Mouse (Mus musculus) cerebral cortex, adult 2 months (tissue): ENCODE data around the gene Uqcc2.

ENCODE experiments used
- WGBS: fragments of 180-500 bp; shearing (Covaris S2); methylation state at CpG from one replicate; pipeline ENCODE4 v1.1.7; 2018; 5-methylcytosine and 5-hydroxymethylcytosine counted together

Uqcc2 gene

GRCm38 (mm10) chr17:27154881-27155280 lies 21.2 kb upstream of the Uqcc2 start:
- WGBS, result 88% methylated on average over 6 of the region's 6 CpGs

GRCm38 (mm10) chr17:27154256-27154655 lies 20.5 kb upstream of the Uqcc2 start:
- WGBS, result 63% methylated on average over 14 of the region's 14 CpGs

DNA sequence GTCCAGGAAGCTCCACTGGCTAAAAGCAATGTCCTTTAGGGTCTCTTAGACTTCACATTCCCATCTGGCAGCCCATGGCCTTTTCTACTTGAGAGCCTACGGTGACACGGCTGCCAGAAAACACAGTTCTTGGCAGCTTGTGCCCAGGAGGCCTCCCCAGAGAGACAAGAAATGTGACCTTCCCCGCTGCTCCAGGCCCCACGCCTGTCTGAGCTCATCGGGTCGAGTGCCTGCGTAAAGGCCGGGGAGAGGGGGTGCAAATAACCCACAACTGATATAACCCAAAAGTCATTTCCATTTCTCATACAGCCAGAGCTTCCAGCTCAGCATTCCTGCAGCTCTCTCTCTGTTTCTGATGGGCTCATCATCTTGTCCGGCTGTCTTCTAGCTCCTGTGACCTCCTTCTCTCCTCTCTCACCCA lies 20.1 kb upstream of the Uqcc2 start:
- 74% methylated on average over 9 of the region's 9 CpGs for WGBS

GRCm38 (mm10) chr17:27152976-27153723 lies 19.4 kb upstream of the Uqcc2 start:
- 69% methylated on average over 8 of the region's 8 CpGs for WGBS

DNA sequence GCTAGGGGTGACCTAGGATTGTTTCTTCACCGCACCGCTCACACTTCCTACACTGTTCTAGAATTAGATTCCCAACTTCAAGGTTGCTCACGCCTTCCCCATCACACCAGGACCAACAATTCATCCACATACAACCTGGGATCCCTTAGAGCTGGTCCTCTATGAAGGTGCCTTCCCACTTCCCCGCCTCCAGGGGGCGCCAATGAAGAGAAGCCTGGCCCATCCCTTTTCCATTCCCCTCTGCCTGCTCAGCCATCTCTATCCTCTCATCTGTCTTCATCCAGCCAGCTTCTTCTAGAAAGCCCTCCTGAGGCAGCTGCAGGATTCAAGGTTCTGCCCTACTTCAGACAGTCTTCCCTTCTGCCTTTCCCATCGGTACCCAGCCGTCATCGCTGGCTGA lies 17.7 kb upstream of the Uqcc2 start:
- WGBS, result 69% methylated on average over 8 of the region's 8 CpGs

DNA sequence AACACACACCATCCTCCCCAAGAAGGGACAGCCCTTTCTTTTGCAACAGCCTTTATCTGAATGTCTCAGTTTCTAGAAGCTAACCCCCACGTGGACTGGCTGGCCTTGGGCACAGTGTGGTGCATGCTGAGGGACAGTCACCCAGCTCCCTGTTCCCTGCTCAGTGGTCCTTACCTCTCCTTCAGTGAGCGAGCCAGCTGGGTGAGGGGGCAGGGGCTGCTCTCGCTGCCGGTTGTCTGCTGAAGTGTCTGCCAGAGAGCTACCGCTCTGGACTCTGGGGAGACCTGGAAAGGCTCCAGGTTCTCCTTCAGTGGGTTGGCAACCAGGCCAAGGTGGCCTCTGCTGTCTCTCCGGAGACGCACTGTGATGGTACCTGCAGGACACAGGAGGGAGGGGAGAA lies 17.2 kb upstream of the Uqcc2 start:
- WGBS, result 47% methylated on average over 7 of the region's 7 CpGs

GRCm38 (mm10) chr17:27146323-27146923 lies 12.7 kb upstream of the Uqcc2 start:
- 27% methylated on average over 8 of the region's 8 CpGs for WGBS

DNA sequence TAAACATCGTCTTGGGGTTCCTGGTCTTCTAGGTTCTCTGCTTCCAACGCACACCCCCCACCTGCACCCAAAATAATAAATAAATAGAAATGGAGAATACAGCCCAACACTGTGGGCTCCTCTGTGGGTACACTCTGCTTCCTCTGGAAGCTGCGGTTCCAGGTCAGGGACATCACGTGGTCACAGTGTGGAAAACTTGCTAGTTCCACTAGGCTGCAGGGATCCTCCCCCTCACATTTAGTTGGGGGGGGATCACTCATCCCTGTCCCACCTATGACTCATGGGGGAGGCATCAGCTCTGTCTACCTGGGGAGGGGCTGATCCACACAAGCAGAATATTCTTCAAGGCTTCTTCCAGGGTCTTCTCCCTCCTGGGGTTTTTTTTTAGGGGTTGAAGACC lies 10.4 kb upstream of the Uqcc2 start:
- WGBS, result 68% methylated on average over 4 of the region's 4 CpGs

GRCm38 (mm10) chr17:27141971-27142450 lies 8.3 kb upstream of the Uqcc2 start:
- 37% methylated on average over 10 of the region's 10 CpGs for WGBS

GRCm38 (mm10) chr17:27140262-27140661 lies 6.5 kb upstream of the Uqcc2 start:
- 76% methylated on average over 9 of the region's 9 CpGs for WGBS

GRCm38 (mm10) chr17:27139304-27139703 lies 5.6 kb upstream of the Uqcc2 start:
- WGBS, result 76% methylated on average over 7 of the region's 7 CpGs

- 71% methylated on average over 9 of the region's 9 CpGs for WGBS
Observed at GRCm38 (mm10) chr17:27138396-27138795, 4.7 kb upstream of the Uqcc2 start.

- WGBS, result 34% methylated on average over 3 of the region's 3 CpGs
Observed at GRCm38 (mm10) chr17:27134715-27135114, 999 bp upstream of the Uqcc2 start.

GRCm38 (mm10) chr17:27134187-27134586 lies 471 bp upstream of the Uqcc2 start:
- 12% methylated on average over 9 of the region's 9 CpGs for WGBS

- WGBS, result 52% methylated on average over 10 of the region's 10 CpGs
Observed at GRCm38 (mm10) chr17:27132238-27132637, 1.5 kb downstream of the Uqcc2 start.

DNA sequence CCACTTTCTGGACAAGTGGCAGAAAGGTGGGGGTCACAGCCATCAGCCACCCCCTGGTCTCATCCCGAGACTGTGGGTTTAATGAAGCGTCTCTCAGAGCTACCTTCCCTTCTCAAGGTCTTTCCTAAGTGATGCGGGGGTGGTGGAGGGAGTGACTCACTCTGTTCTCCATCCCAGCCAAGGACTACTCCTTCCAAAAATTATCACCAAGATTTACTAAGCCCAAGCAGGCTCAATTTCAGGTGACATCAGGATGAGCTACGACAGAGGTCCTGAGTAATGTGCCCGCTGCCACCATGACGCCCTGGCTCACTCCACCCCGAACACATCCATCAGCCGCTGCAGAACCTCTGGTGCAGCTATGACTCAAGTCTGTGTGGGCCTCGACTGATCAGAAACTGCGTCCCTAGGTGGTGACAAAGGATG lies 2.5 kb downstream of the Uqcc2 start:
- 56% methylated on average over 10 of the region's 10 CpGs for WGBS

GRCm38 (mm10) chr17:27130246-27130645 lies 3.5 kb downstream of the Uqcc2 start:
- 46% methylated on average over 9 of the region's 9 CpGs for WGBS

DNA sequence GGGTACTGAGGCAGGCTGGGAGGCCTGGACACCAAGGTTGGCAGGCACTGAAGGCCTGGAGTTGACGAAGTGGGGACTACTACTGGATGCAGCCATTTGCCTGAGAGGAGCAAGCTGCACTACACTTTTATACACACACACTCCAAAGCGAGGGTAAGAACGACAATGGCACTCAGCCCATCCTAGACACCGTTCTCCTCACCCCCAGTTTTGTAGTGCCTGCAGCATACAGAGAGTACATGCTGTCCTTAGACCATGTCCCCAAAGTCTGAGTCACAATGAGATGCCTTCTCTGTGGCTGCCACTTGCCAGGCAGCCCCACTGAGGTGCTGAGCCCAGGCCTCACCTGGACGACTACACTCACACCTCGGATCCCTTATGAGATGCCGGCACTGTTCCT lies 3.9 kb downstream of the Uqcc2 start:
- WGBS, result 60% methylated on average over 7 of the region's 7 CpGs

- 43% methylated on average over 13 of the region's 13 CpGs for WGBS
Observed at GRCm38 (mm10) chr17:27129291-27129690, 4.4 kb downstream of the Uqcc2 start.

GRCm38 (mm10) chr17:27128189-27128588 lies 5.5 kb downstream of the Uqcc2 start:
- 91% methylated on average over 5 of the region's 5 CpGs for WGBS

DNA sequence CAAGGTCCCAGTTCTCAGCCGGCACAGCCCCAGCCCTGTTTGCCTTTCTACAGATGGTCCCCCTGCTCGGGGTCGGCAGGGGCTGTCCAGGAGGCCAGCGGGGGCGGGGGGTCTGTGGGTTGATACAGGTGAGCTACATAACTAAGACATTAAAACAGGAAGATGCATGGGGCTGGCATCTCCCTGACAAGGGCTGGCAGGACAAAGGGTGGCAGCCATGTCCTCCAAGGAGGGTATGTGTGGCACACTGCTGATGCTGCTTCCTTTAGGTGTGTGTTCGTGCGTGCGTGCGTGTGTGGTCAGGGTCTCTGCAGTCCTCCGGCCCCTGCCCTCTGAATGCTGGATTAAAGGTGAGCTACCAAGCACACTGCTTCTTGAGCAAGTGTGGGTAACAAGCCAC lies 6.7 kb downstream of the Uqcc2 start:
- 75% methylated on average over 10 of the region's 10 CpGs for WGBS

DNA sequence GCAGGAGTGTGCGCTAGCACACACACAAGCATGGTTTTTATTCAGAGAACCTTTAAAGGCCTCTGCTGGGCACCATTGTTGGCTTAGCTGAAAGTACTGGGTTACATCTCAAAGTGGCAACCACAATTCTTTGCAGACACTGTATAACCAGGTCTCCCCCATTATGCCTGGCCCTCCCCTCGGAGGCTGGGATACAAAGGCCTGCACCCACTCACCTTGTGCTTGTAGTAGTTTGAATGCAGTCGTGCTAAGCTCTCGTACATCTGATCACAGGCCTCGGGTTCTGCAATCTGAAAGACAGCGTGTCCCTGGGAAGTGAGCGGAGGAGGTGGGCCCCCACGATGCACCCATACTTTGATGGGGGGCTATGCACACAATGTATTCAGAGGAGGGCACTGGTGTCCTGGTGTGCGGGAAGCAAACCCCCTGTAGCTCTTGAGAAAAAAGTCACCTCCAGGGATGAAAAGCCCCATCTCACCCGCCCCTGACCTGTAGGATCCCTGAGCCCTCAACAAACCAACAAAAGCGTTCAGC lies 8.0 kb downstream of the Uqcc2 start:
- WGBS, result 71% methylated on average over 11 of the region's 11 CpGs

DNA sequence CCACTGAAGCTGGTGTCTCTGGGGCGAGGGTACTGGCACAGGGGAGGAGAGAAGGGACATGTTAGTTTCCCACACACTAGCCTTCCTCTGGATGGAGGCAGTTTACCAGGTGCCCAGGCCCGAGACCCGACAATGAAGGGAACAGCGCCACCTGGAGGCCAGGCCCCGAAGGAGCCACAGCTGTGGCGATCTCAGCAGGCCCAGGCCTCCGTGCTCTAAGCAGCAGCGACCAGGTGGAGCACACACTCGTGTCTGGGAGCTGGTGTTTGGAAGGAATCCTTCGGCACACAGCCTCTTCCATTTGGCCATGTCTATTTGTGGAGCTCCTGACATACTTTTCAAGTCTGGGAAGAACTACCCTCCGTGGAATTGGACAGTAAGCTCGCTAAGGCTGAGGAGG lies 8.5 kb downstream of the Uqcc2 start:
- WGBS, result 23% methylated on average over 12 of the region's 12 CpGs
